Mouse (Mus musculus) small intestine, adult 2 months (tissue): ENCODE measurements around the gene Pde4d.

Source experiments
- CTCF ChIP-seq: fragments of 200-500 bp; IDR thresholded peaks from 2 replicates; pipeline ENCODE4 v1.5.1; 2012; ENCODE audit warnings: low read depth, mild to moderate bottlenecking, control low read depth, inconsistent platforms, low read length, moderate library complexity, mixed read lengths; ENCODE audit not compliant: insufficient replicate concordance, insufficient read length; ENCODE audit errors: extremely low read depth
- POLR2A ChIP-seq: fragments of 200-500 bp; IDR thresholded peaks from 2 replicates; pipeline ENCODE4 v1.6.1; 2012; ENCODE audit warnings: low read depth, mild to moderate bottlenecking, control low read depth, inconsistent platforms, low read length, moderate library complexity

GRCm38 (mm10) chr13:108599186-108599900 lies 149.6 kb downstream of the Pde4d start:
- no peak for TF ChIP-seq CTCF
- no peak for TF ChIP-seq POLR2A
